Mouse (Mus musculus): ENCODE measurements around the gene Ech1. TPM values are rescaled to one million over a fixed set of nuclear protein-coding genes. Genes with fewer than 3 reads are reported as not detected.
A peak's percentile ranks its signal among the peaks of the same experiment; 100 is the strongest.

The Ech1 gene
- polyA plus RNA-seq, 2 experiments = 62.4 to 92.5 TPM

DNA sequence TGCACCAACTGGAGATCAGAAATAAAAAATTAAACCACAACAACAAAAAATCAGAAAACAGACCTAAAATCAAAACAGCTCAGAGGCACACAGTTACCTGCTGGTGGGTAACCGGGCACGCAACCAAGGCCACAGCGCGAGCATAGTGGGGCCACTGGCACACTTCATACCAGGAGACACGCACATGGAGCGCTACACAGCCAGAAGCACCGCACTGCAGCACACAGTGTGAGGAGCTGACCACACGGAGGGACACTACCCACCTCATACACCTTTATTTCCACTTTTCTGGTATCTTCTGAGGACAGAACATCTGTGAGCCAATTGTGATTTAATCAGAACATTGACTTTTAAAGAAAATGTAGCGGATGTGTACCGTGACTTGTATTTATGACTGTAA is 8.1 kb upstream of the Ech1 start:
- H3K4me3 ChIP-seq (ENCODE audit: insufficient read depth in 1 of 2, low read depth in 2 of 2, low read length in 2 of 2) = no peak overlapping the region
- H3K4me2 ChIP-seq (ENCODE audit: low read depth) = no peak overlapping the region
- peaks cover 16 to 28% of the 10 kb centered on the region in 2 experiments for H3K4me1 ChIP-seq (replicated peaks; ENCODE audit: control insufficient read depth in 2 of 2, insufficient read depth in 2 of 2, low read length in 1 of 2)
- peaks cover 99% of the 10 kb centered on the region for H3K36me3 ChIP-seq (replicated peaks; ENCODE audit: control insufficient read depth, insufficient read depth, low read depth)
- H3K27me3 ChIP-seq (ENCODE audit: control insufficient read depth, insufficient read depth, low read length) = no peaks in the 10 kb centered on the region
- H3K9me3 ChIP-seq (ENCODE audit: control insufficient read depth, low read length) = no peaks in the 10 kb centered on the region
- TF ChIP-seq EP300 (IDR thresholded peaks at IDR 0.05; ENCODE audit: low read depth) = no peak
- no peak for TF ChIP-seq CTCF (IDR thresholded peaks at IDR 0.05; ENCODE audit: low read depth)
- DNase-seq (ENCODE audit: low read depth in 3 of 3, low spot score in 3 of 3) (no peak), ATAC-seq (ENCODE audit: insufficient read depth) (no peak)
- no peak overlapping the region for H3K9ac ChIP-seq (replicated peaks)
- 93% methylated on average over 10 of the region's 10 CpGs for WGBS (ENCODE audit: insufficient replicate concordance)
- no peak overlapping the region for H3K27ac ChIP-seq

DNA sequence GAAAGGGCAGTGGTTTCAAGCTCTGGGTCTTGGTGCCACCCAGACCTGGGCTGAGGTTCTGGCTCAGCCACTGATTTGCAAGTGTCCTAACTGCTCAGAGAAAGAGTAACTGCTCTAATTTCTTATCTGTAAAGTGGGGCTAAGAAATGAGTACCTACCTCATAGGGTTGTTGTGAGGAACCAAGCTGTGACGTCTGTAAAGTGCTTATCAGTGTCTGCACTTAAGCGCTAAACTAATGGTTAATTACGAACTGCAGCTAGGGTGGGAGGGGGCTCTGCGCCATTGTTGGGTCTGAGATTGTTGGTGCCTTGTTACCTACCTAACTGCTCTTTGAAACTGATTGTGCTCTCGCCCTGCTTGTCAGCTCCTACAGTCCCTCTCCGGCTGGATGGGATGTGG is 7.5 kb upstream of the Ech1 start:
- ATAC-seq (ENCODE audit: insufficient read depth) (no peak), DNase-seq (ENCODE audit: low read depth in 3 of 3, low spot score in 3 of 3) (no peak)
- H3K9me3 ChIP-seq (ENCODE audit: control insufficient read depth, low read length) = no peaks in the 10 kb centered on the region
- 55% methylated on average over 6 of the region's 6 CpGs for WGBS (ENCODE audit: insufficient replicate concordance)
- no peak for TF ChIP-seq EP300 (IDR thresholded peaks at IDR 0.05; ENCODE audit: low read depth)
- no peak for TF ChIP-seq CTCF (IDR thresholded peaks at IDR 0.05; ENCODE audit: low read depth)
- no peak overlapping the region for H3K9ac ChIP-seq (replicated peaks)
- H3K4me1 ChIP-seq (replicated peaks; ENCODE audit: control insufficient read depth in 2 of 2, insufficient read depth in 2 of 2, low read length in 1 of 2) = peaks cover 12 to 23% of the 10 kb centered on the region in 2 experiments
- no peaks in the 10 kb centered on the region for H3K27me3 ChIP-seq (ENCODE audit: control insufficient read depth, insufficient read depth, low read length)
- no peak overlapping the region for H3K4me3 ChIP-seq (ENCODE audit: insufficient read depth in 1 of 2, low read depth in 2 of 2, low read length in 2 of 2)
- H3K27ac ChIP-seq = no peak overlapping the region
- H3K4me2 ChIP-seq (ENCODE audit: low read depth) = no peak overlapping the region
- H3K36me3 ChIP-seq (replicated peaks; ENCODE audit: control insufficient read depth, insufficient read depth, low read depth) = peaks cover 99% of the 10 kb centered on the region

DNA sequence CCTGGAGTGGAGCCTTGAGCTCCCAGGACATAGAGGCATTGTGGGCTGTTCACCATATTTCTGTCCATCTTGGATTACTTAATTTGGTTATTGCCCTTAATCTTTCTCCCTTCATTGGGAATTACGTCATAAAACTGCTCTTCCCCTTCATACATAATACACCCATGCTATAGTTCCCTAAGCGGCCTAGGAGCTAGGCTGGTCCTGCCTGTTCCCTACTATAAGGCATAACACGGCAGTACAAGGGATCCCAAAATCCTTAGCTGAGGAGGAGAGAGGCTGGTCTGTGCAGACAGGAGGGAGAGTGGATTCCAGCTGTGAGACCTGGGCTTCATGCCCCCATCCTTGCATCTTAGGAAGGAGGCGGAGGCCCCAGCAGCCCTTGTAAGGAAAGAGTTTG is 7.1 kb upstream of the Ech1 start:
- Histone ChIP-seq H3K27me3 (ENCODE audit: control insufficient read depth, insufficient read depth, low read length) (no peaks in the 10 kb centered on the region), H3K4me2 (ENCODE audit: low read depth) (no peak overlapping the region)

DNA sequence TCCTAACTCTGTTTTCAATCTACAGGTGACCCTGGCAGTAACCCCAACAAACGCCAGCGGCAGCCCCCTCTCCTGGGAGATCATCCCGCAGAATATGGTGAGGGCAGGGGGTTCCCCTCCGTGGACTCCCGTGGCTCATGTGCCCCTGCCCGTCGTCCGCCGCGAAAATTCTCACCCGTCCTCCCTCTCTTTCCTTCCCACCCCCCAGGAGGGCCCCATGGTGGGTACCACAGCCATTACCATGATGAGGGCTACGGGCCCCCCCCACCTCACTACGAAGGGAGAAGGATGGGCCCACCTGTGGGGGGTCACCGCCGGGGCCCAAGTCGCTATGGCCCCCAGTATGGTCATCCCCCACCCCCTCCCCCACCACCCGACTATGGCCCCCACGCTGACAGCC is 6.6 kb upstream of the Ech1 start:
- Histone ChIP-seq H3K9me3 (ENCODE audit: control insufficient read depth, low read length) (no peaks in the 10 kb centered on the region), H3K9ac (replicated peaks) (no peak overlapping the region), H3K4me2 (ENCODE audit: low read depth) (no peak overlapping the region), H3K27me3 (ENCODE audit: control insufficient read depth, insufficient read depth, low read length) (no peaks in the 10 kb centered on the region), H3K27ac (no peak overlapping the region), H3K4me1 (replicated peaks; ENCODE audit: control insufficient read depth in 2 of 2, insufficient read depth in 2 of 2, low read length in 1 of 2) (peaks cover 8 to 14% of the 10 kb centered on the region in 2 experiments), H3K4me3 (ENCODE audit: insufficient read depth in 1 of 2, low read depth in 2 of 2, low read length in 2 of 2) (no peak overlapping the region), H3K36me3 (replicated peaks; ENCODE audit: control insufficient read depth, insufficient read depth, low read depth) (peaks cover 97% of the 10 kb centered on the region)
- no peak for DNase-seq (ENCODE audit: low read depth in 3 of 3, low spot score in 3 of 3)
- TF ChIP-seq CTCF (IDR thresholded peaks at IDR 0.05; ENCODE audit: low read depth) = no peak
- TF ChIP-seq EP300 (IDR thresholded peaks at IDR 0.05; ENCODE audit: low read depth) = no peak
- no peak for ATAC-seq (ENCODE audit: insufficient read depth)
- WGBS (ENCODE audit: insufficient replicate concordance) = 88% methylated on average over 18 of the region's 18 CpGs

More for the DNA sequence above, 7.1 kb upstream of the Ech1 start:
- Histone ChIP-seq H3K36me3 (replicated peaks; ENCODE audit: control insufficient read depth, insufficient read depth, low read depth) (peaks cover 99% of the 10 kb centered on the region), H3K9ac (replicated peaks) (no peak overlapping the region), H3K4me3 (ENCODE audit: insufficient read depth in 1 of 2, low read depth in 2 of 2, low read length in 2 of 2) (no peak overlapping the region), H3K9me3 (ENCODE audit: control insufficient read depth, low read length) (no peaks in the 10 kb centered on the region), H3K27ac (no peak overlapping the region), H3K4me1 (replicated peaks; ENCODE audit: control insufficient read depth in 2 of 2, insufficient read depth in 2 of 2, low read length in 1 of 2) (peaks cover 10 to 18% of the 10 kb centered on the region in 2 experiments)
- DNase-seq (ENCODE audit: low read depth in 3 of 3, low spot score in 3 of 3) (no peak), ATAC-seq (ENCODE audit: insufficient read depth) (no peak)
- WGBS (ENCODE audit: insufficient replicate concordance) = 82% methylated on average over 4 of the region's 4 CpGs
- TF ChIP-seq EP300 (IDR thresholded peaks at IDR 0.05; ENCODE audit: low read depth) = no peak
- no peak for TF ChIP-seq CTCF (IDR thresholded peaks at IDR 0.05; ENCODE audit: low read depth)

DNA sequence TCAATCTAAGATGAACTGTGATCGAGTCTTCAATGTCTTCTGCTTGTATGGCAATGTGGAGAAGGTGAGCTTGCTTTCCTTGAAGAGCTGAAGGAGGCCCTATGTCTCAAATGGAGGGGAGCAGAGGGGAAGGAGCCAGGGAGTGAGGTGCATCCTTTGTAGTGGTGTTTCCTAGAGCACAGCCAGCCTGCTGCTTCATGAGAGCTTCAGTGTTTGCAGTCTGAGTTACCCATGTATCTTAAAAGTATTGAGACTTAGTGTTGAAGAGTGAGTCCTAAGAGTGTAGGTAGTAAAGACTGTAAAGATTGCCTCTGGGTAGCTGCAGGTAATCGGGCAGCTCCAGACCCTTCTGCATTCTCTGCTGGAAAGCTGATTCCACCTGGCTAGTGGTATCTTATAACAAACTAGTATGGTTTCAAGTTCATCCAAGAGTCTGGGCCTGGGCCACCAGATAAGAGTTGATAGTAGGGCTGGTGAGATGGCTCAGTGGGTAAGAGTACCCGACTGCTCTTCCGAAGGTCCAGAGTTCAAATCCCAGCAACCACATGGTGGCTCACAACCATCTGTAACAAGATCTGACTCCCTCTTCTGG is 6.1 kb upstream of the Ech1 start:
- Histone ChIP-seq H3K27ac (no peak overlapping the region), H3K9ac (replicated peaks) (no peak overlapping the region), H3K27me3 (ENCODE audit: control insufficient read depth, insufficient read depth, low read length) (no peaks in the 10 kb centered on the region), H3K4me2 (ENCODE audit: low read depth) (no peak overlapping the region), H3K4me1 (replicated peaks; ENCODE audit: control insufficient read depth in 2 of 2, insufficient read depth in 2 of 2, low read length in 1 of 2) (peaks cover 5 to 10% of the 10 kb centered on the region in 2 experiments), H3K36me3 (replicated peaks; ENCODE audit: control insufficient read depth, insufficient read depth, low read depth) (peaks cover 92% of the 10 kb centered on the region), H3K4me3 (ENCODE audit: insufficient read depth in 1 of 2, low read depth in 2 of 2, low read length in 2 of 2) (no peak overlapping the region), H3K9me3 (ENCODE audit: control insufficient read depth, low read length) (no peaks in the 10 kb centered on the region)
- 55% methylated on average over 4 of the region's 4 CpGs for WGBS (ENCODE audit: insufficient replicate concordance)
- ATAC-seq (ENCODE audit: insufficient read depth) = peak; percentile 48; the same call in 1 of the 2 replicates
- DNase-seq (ENCODE audit: low read depth in 3 of 3, low spot score in 3 of 3) = no peak
- TF ChIP-seq CTCF (IDR thresholded peaks at IDR 0.05; ENCODE audit: low read depth) = no peak
- peak; percentile 42 for TF ChIP-seq EP300 (IDR thresholded peaks at IDR 0.05; ENCODE audit: low read depth)
